Mouse (Mus musculus): ENCODE data around the gene Nufip2. TPM values are rescaled to one million over a fixed set of nuclear protein-coding genes. Genes with fewer than 3 reads are reported as not detected.

Nufip2 gene
- total and polyA plus RNA-seq, 3 experiments: 24.7 to 56.1 (median 50.5) TPM

GRCm38 (mm10) chr11:77697232-77697631 lies 11.3 kb downstream of the Nufip2 start:
- Histone ChIP-seq H3K27me3 (ENCODE audit: control insufficient read depth in 1 of 2, insufficient read depth in 2 of 2, low read length in 2 of 2) (no peaks in the 10 kb centered on the region), H3K4me1 (ENCODE audit: control insufficient read depth in 1 of 2, insufficient read depth in 2 of 2, low read length in 2 of 2) (peaks cover 7 to 24% of the 10 kb centered on the region in 2 experiments; a peak in 3 of 4 replicates), H3K9me3 (replicated peaks; ENCODE audit: insufficient read depth, low read length) (no peaks in the 10 kb centered on the region), H3K27ac (ENCODE audit: control insufficient read depth, low read depth, low read length) (no peak overlapping the region), H3K79me2 (ENCODE audit: control insufficient read depth, insufficient read depth, low read length, poor library complexity) (peaks cover 77% of the 10 kb centered on the region), H3K4me3 (ENCODE audit: control insufficient read depth in 1 of 2, insufficient read depth in 1 of 2, low read depth in 2 of 2, low read length in 2 of 2) (no peak overlapping the region), H3K9ac (ENCODE audit: control insufficient read depth, low read depth, low read length, poor library complexity, severe bottlenecking) (no peak overlapping the region), H3K36me3 (ENCODE audit: control insufficient read depth in 1 of 2, insufficient read depth in 2 of 2, low read length in 2 of 2) (peaks cover 81 to 86% of the 10 kb centered on the region in 2 experiments)
- no peak for TF ChIP-seq MAX (IDR thresholded peaks at IDR 0.05; ENCODE audit: low read length)
- TF ChIP-seq CTCF (IDR thresholded peaks at IDR 0.05 in 2 of 3, conservative IDR thresholded peaks at IDR 0.05 in 1 of 3; ENCODE audit: control insufficient read depth in 1 of 3, insufficient read depth in 1 of 3, low read depth in 2 of 3, low read length in 3 of 3, poor library complexity in 1 of 3, severe bottlenecking in 1 of 3): peak in 1 of 3 experiments; percentile 33; a peak in 1 of 6 replicates
- TF ChIP-seq POLR2A (IDR thresholded peaks at IDR 0.05; ENCODE audit: control insufficient read depth in 1 of 2, insufficient read depth in 1 of 2, low read depth in 1 of 2, low read length in 2 of 2, poor library complexity in 1 of 2): peak in 1 of 2 experiments; percentile 22; a peak in 1 of 4 replicates
- TF ChIP-seq ZC3H11A (IDR thresholded peaks at IDR 0.05; ENCODE audit: low read depth, low read length): no peak
- no peak for TF ChIP-seq EP300 (IDR thresholded peaks at IDR 0.05; ENCODE audit: low read depth in 1 of 2, low read length in 2 of 2)
- TF ChIP-seq GABPA (IDR thresholded peaks at IDR 0.05; ENCODE audit: low read depth, low read length): no peak
- TF ChIP-seq ZNF384 (IDR thresholded peaks at IDR 0.05; ENCODE audit: low read depth, low read length): peak; percentile 70
- TF ChIP-seq ETS1 (IDR thresholded peaks at IDR 0.05; ENCODE audit: low read depth, low read length): no peak
- no peak for DNase-seq (ENCODE audit: low read depth, low spot score)

- TF ChIP-seq KAT2A (conservative IDR thresholded peaks at IDR 0.05; ENCODE audit: low read depth, low read length) (no peak), POLR2AphosphoS5 (IDR thresholded peaks at IDR 0.05; ENCODE audit: borderline replicate concordance, low read depth, low read length) (no peak), MEF2A (IDR thresholded peaks at IDR 0.05; ENCODE audit: extremely low read depth, insufficient replicate concordance, low read depth, low read length, poor library complexity, severe bottlenecking) (no peak), HCFC1 (IDR thresholded peaks at IDR 0.05; ENCODE audit: low read depth, low read length) (no peak), ZC3H11A (IDR thresholded peaks at IDR 0.05; ENCODE audit: low read depth, low read length) (no peak), ZMIZ1 (IDR thresholded peaks at IDR 0.05; ENCODE audit: low read depth, low read length) (no peak), CTCF (IDR thresholded peaks at IDR 0.05 in 2 of 3, conservative IDR thresholded peaks at IDR 0.05 in 1 of 3; ENCODE audit: control insufficient read depth in 1 of 3, insufficient read depth in 1 of 3, low read depth in 2 of 3, low read length in 3 of 3, poor library complexity in 1 of 3, severe bottlenecking in 1 of 3) (no peak), TAL1 (IDR thresholded peaks at IDR 0.05; ENCODE audit: low read length) (no peak), MAZ (IDR thresholded peaks at IDR 0.05; ENCODE audit: low read depth, low read length) (no peak), TBP (IDR thresholded peaks at IDR 0.05; ENCODE audit: low read depth, low read length) (no peak), GATA1 (IDR thresholded peaks at IDR 0.05; ENCODE audit: low read depth, low read length) (no peak), POLR2A (IDR thresholded peaks at IDR 0.05; ENCODE audit: control insufficient read depth in 1 of 2, insufficient read depth in 1 of 2, low read depth in 1 of 2, low read length in 2 of 2, poor library complexity in 1 of 2) (no peak), E2F4 (IDR thresholded peaks at IDR 0.05; ENCODE audit: borderline replicate concordance, low read depth, low read length) (no peak), NELFE (IDR thresholded peaks at IDR 0.05; ENCODE audit: low read depth, low read length) (no peak), MAX (IDR thresholded peaks at IDR 0.05; ENCODE audit: low read length) (no peak), MXI1 (IDR thresholded peaks at IDR 0.05; ENCODE audit: low read depth, low read length) (no peak), JUND (IDR thresholded peaks at IDR 0.05; ENCODE audit: low read depth, low read length) (no peak), GABPA (IDR thresholded peaks at IDR 0.05; ENCODE audit: low read depth, low read length) (no peak)
- peaks cover 3% of the 10 kb centered on the region in 2 experiments; a peak in 3 of 4 replicates for H3K4me1 ChIP-seq (ENCODE audit: control insufficient read depth in 1 of 2, insufficient read depth in 2 of 2, low read length in 2 of 2)
- H3K27ac ChIP-seq (ENCODE audit: control insufficient read depth, low read depth, low read length): no peak overlapping the region
- no peaks in the 10 kb centered on the region for H3K9me3 ChIP-seq (replicated peaks; ENCODE audit: insufficient read depth, low read length)
- no peak for DNase-seq (ENCODE audit: low read depth, low spot score)
- H3K9ac ChIP-seq (ENCODE audit: control insufficient read depth, low read depth, low read length, poor library complexity, severe bottlenecking): no peak overlapping the region
- no peak overlapping the region for H3K4me3 ChIP-seq (ENCODE audit: control insufficient read depth in 1 of 2, insufficient read depth in 1 of 2, low read depth in 2 of 2, low read length in 2 of 2)
- H3K36me3 ChIP-seq (ENCODE audit: control insufficient read depth in 1 of 2, insufficient read depth in 2 of 2, low read length in 2 of 2): peaks cover 36 to 65% of the 10 kb centered on the region in 2 experiments
- H3K27me3 ChIP-seq (ENCODE audit: control insufficient read depth in 1 of 2, insufficient read depth in 2 of 2, low read length in 2 of 2): no peaks in the 10 kb centered on the region
- H3K79me2 ChIP-seq (ENCODE audit: control insufficient read depth, insufficient read depth, low read length, poor library complexity): peaks cover 47% of the 10 kb centered on the region
These were observed 20.0 kb downstream of the Nufip2 start for GRCm38 (mm10) chr11:77705920-77706319.
